Mouse (Mus musculus) midbrain, embryonic 10.5 days (tissue): ENCODE results near the gene Atraid. TPM values are rescaled to one million over a fixed set of nuclear protein-coding genes. Genes with fewer than 3 reads are reported as not detected.
"Not testable (repeated sequence)": the region's sequence is repeated elsewhere in the genome, so short reads cannot be mapped to it uniquely, and the experiment has no call there.

ENCODE experiments used
- DNase-seq: peaks from one replicate; pipeline ENCODE4 v3.0.0-alpha.2; 2017; ENCODE audit warnings: low spot score
- H3K27ac ChIP-seq: fragments of 300-500 bp; sonication (generic); replicated peaks from 2 replicates; pipeline ENCODE4 v1.5.1; 2016; ENCODE audit warnings: mild to moderate bottlenecking
- H3K27me3 ChIP-seq: fragments of 300-500 bp; sonication (generic); 2 replicates; pipeline ENCODE4 v1.6.1; 2016; ENCODE audit warnings: low read depth, mild to moderate bottlenecking; ENCODE audit not compliant: poor library complexity, severe bottlenecking
- H3K36me3 ChIP-seq: fragments of 300-500 bp; sonication (generic); 2 replicates; pipeline ENCODE4 v1.6.1; 2016; ENCODE audit warnings: mild to moderate bottlenecking, moderate library complexity
- H3K4me1 ChIP-seq: fragments of 300-500 bp; sonication (generic); 2 replicates; pipeline ENCODE4 v1.6.1; 2016
- H3K4me3 ChIP-seq: fragments of 300-500 bp; sonication (generic); 2 replicates; pipeline ENCODE4 v1.5.1; 2016; ENCODE audit warnings: mild to moderate bottlenecking, moderate library complexity
- H3K9me3 ChIP-seq: fragments of 300-500 bp; sonication (generic); replicated peaks from 2 replicates; pipeline ENCODE4 v1.6.1; 2016; ENCODE audit warnings: mild to moderate bottlenecking
- WGBS: fragments of 180-500 bp; shearing (Covaris S2); methylation state at CpG from one replicate; pipeline ENCODE4 v1.1.7; 2016; 5-methylcytosine and 5-hydroxymethylcytosine counted together
- polyA plus RNA-seq: library from polyadenylated mRNA; unstranded; fragments of >200 nt; fragmentation: Nextera tagmentation; extraction: Ambion mirVana; gene quantifications from 2 replicates; pipeline ENCODE4 v1.2.1, GENCODE M21; 2016

Gene Atraid
- 80.5 and 99.6 TPM in 2 replicates for polyA plus RNA-seq

- Histone ChIP-seq H3K9me3 (no peaks in the 10 kb centered on the region), H3K27ac (peak within 1 kb of the TSS; percentile 91), H3K4me1 (peaks cover 8% of the 10 kb centered on the region), H3K4me3 (peak within 1 kb of the TSS; percentile 76), H3K27me3 (peaks cover 4% of the 10 kb centered on the region; the same call in 1 of the 2 replicates), H3K36me3 (peaks cover 22% of the 10 kb centered on the region)
- under 1% methylated on average over 73 of the region's 73 CpGs for WGBS
- peak; percentile 99 for DNase-seq
These were observed at the start of gene Atraid for GRCm38 (mm10) chr5:31047848-31048762. Gene Atraid, plus strand, starts transcription at chr5:31048312.

GRCm38 (mm10) chr5:30999324-30999723 is 48.8 kb upstream of the Atraid start:
- Histone ChIP-seq H3K27ac (no peak overlapping the region), H3K9me3 (no peaks in the 10 kb centered on the region), H3K4me3 (no peak overlapping the region), H3K27me3 (no peaks in the 10 kb centered on the region), H3K4me1 (0 out of 2 replicates have a peak, but pooled peaks cover 2% of the 10 kb centered on the region), H3K36me3 (no peaks in the 10 kb centered on the region)
- 69% methylated on average over 5 of the region's 5 CpGs for WGBS
- no peak for DNase-seq

- WGBS: 83% methylated on average over 7 of the region's 7 CpGs
- Histone ChIP-seq H3K27me3 (no peaks in the 10 kb centered on the region), H3K9me3 (no peaks in the 10 kb centered on the region), H3K36me3 (no peaks in the 10 kb centered on the region), H3K4me1 (0 out of 2 replicates have a peak, but pooled peaks cover 2% of the 10 kb centered on the region), H3K4me3 (no peak overlapping the region), H3K27ac (no peak overlapping the region)
- DNase-seq: no peak
These were observed 48.0 kb upstream of the Atraid start for GRCm38 (mm10) chr5:31000122-31000521.

GRCm38 (mm10) chr5:31000993-31001392 is 47.1 kb upstream of the Atraid start:
- no peak for DNase-seq
- Histone ChIP-seq H3K4me1 (0 out of 2 replicates have a peak, but pooled peaks cover 2% of the 10 kb centered on the region), H3K27ac (no peak overlapping the region), H3K9me3 (no peaks in the 10 kb centered on the region), H3K36me3 (no peaks in the 10 kb centered on the region), H3K4me3 (no peak overlapping the region), H3K27me3 (no peaks in the 10 kb centered on the region)
- WGBS: 89% methylated on average over 2 of the region's 2 CpGs

- H3K9me3 ChIP-seq: no peaks in the 10 kb centered on the region
- no peak for DNase-seq
- H3K36me3 ChIP-seq: no peaks in the 10 kb centered on the region
- 0 out of 2 replicates have a peak, but pooled peaks cover 2% of the 10 kb centered on the region for H3K4me1 ChIP-seq
- H3K27ac ChIP-seq: no peak overlapping the region
- no peaks in the 10 kb centered on the region for H3K27me3 ChIP-seq
- 76% methylated on average over 4 of the region's 4 CpGs for WGBS
- H3K4me3 ChIP-seq: no peak overlapping the region
These were observed 46.6 kb upstream of the Atraid start for GRCm38 (mm10) chr5:31001560-31001959.

GRCm38 (mm10) chr5:31004184-31004583 is 43.9 kb upstream of the Atraid start:
- H3K27ac ChIP-seq: no peak overlapping the region
- no peaks in the 10 kb centered on the region for H3K36me3 ChIP-seq
- H3K4me3 ChIP-seq: no peak overlapping the region
- no peaks in the 10 kb centered on the region for H3K9me3 ChIP-seq
- 0 out of 2 replicates have a peak, but pooled peaks cover 2% of the 10 kb centered on the region for H3K4me1 ChIP-seq
- H3K27me3 ChIP-seq: no peaks in the 10 kb centered on the region
- peak; percentile 89 for DNase-seq
- 8% methylated on average over 5 of the region's 5 CpGs for WGBS

GRCm38 (mm10) chr5:31012737-31013136 is 35.4 kb upstream of the Atraid start:
- H3K9me3 ChIP-seq: no peaks in the 10 kb centered on the region
- H3K36me3 ChIP-seq: no peaks in the 10 kb centered on the region
- no peak overlapping the region for H3K27ac ChIP-seq
- no peak for DNase-seq
- H3K4me3 ChIP-seq: no peak overlapping the region
- H3K4me1 ChIP-seq: no peaks in the 10 kb centered on the region; the same call in 1 of the 2 replicates
- no peaks in the 10 kb centered on the region for H3K27me3 ChIP-seq
- WGBS: 71% methylated on average over 3 of the region's 3 CpGs

GRCm38 (mm10) chr5:31015913-31016312 is 32.2 kb upstream of the Atraid start:
- no peak for DNase-seq
- H3K4me1 ChIP-seq: no peaks in the 10 kb centered on the region; the same call in 1 of the 2 replicates
- H3K27ac ChIP-seq: no peak overlapping the region
- H3K27me3 ChIP-seq: no peaks in the 10 kb centered on the region
- no peaks in the 10 kb centered on the region for H3K36me3 ChIP-seq
- H3K9me3 ChIP-seq: no peaks in the 10 kb centered on the region
- 79% methylated on average over 2 of the region's 2 CpGs for WGBS
- H3K4me3 ChIP-seq: no peak overlapping the region

- WGBS: 76% methylated on average over 5 of the region's 5 CpGs
- not testable (repeated sequence) for H3K27me3 ChIP-seq, H3K36me3 ChIP-seq, H3K9me3 ChIP-seq, H3K4me3 ChIP-seq, DNase-seq, H3K27ac ChIP-seq
- H3K4me1 ChIP-seq: peaks cover 19% of the 10 kb centered on the region
These were observed 26.3 kb upstream of the Atraid start for GRCm38 (mm10) chr5:31021790-31022189.

GRCm38 (mm10) chr5:31022690-31023089 is 25.4 kb upstream of the Atraid start:
- Histone ChIP-seq H3K27ac (peak overlapping the region; percentile 57), H3K36me3 (no peaks in the 10 kb centered on the region), H3K9me3 (no peaks in the 10 kb centered on the region), H3K4me1 (peaks cover 19% of the 10 kb centered on the region), H3K27me3 (no peaks in the 10 kb centered on the region), H3K4me3 (no peak overlapping the region)
- DNase-seq: no peak
- WGBS: 29% methylated on average over 1 of the region's 1 CpGs

- 10% methylated on average over 3 of the region's 4 CpGs for WGBS
These were observed 24.9 kb upstream of the Atraid start for GRCm38 (mm10) chr5:31023254-31023653.

GRCm38 (mm10) chr5:31024641-31025040 is 23.5 kb upstream of the Atraid start:
- Histone ChIP-seq H3K36me3 (no peaks in the 10 kb centered on the region), H3K4me1 (peaks cover 19% of the 10 kb centered on the region), H3K27ac (no peak overlapping the region), H3K9me3 (no peaks in the 10 kb centered on the region), H3K4me3 (no peak overlapping the region), H3K27me3 (no peaks in the 10 kb centered on the region)
- DNase-seq: no peak

More at GRCm38 (mm10) chr5:31023254-31023653, 24.9 kb upstream of the Atraid start:
- DNase-seq: peak; percentile 22
- H3K27ac ChIP-seq: peak overlapping the region; percentile 73; the same call in 1 of the 2 replicates
- no peaks in the 10 kb centered on the region for H3K27me3 ChIP-seq
- no peak overlapping the region for H3K4me3 ChIP-seq
- peaks cover 19% of the 10 kb centered on the region for H3K4me1 ChIP-seq
- no peaks in the 10 kb centered on the region for H3K9me3 ChIP-seq
- H3K36me3 ChIP-seq: no peaks in the 10 kb centered on the region

GRCm38 (mm10) chr5:31030926-31031325 is 17.2 kb upstream of the Atraid start:
- H3K27ac ChIP-seq: no peak overlapping the region
- no peaks in the 10 kb centered on the region for H3K27me3 ChIP-seq
- H3K4me3 ChIP-seq: no peak overlapping the region
- no peaks in the 10 kb centered on the region for H3K36me3 ChIP-seq
- DNase-seq: no peak
- 92% methylated on average over 4 of the region's 4 CpGs for WGBS
- no peaks in the 10 kb centered on the region for H3K4me1 ChIP-seq
- no peaks in the 10 kb centered on the region for H3K9me3 ChIP-seq
